Mouse (Mus musculus) kidney, embryonic 15.5 days (tissue): ENCODE measurements at regions not wholly inside any gene's neighbourhood (a gene's known extent, or its start where the extent isn't known, plus 50 kb on each side); places are given as distances from the start of the nearest gene placed in this dataset.

Experiments used
- ATAC-seq: fragments of 200-750 bp; cut with Nextera tagmentation; replicated peaks from 2 replicates; pipeline ENCODE4 v1.8.0; 2017; ENCODE audit warnings: moderate TSS enrichment; ENCODE audit not compliant: low FRiP score
- H3K27ac ChIP-seq: fragments of 300-500 bp; sonication (generic); 2 replicates; pipeline ENCODE4 v1.5.1; 2015; ENCODE audit warnings: mild to moderate bottlenecking, inconsistent platforms
- H3K27me3 ChIP-seq: fragments of 300-500 bp; sonication (generic); 2 replicates; pipeline ENCODE4 v1.6.1; 2015; ENCODE audit warnings: inconsistent platforms
- H3K36me3 ChIP-seq: fragments of 300-500 bp; sonication (generic); 2 replicates; pipeline ENCODE4 v1.6.1; 2015; ENCODE audit warnings: inconsistent platforms
- H3K4me1 ChIP-seq: fragments of 300-500 bp; sonication (generic); 2 replicates; pipeline ENCODE4 v1.6.1; 2015; ENCODE audit warnings: inconsistent platforms
- H3K4me2 ChIP-seq: fragments of 300-500 bp; sonication (generic); 2 replicates; pipeline ENCODE4 v1.6.1; 2015; ENCODE audit warnings: moderate library complexity, mild to moderate bottlenecking, inconsistent platforms
- H3K4me3 ChIP-seq: fragments of 300-500 bp; sonication (generic); replicated peaks from 2 replicates; pipeline ENCODE4 v1.5.1; 2015; ENCODE audit warnings: mild to moderate bottlenecking, inconsistent platforms
- H3K9ac ChIP-seq: fragments of 300-500 bp; sonication (generic); 2 replicates; pipeline ENCODE4 v1.6.1; 2015; ENCODE audit warnings: mild to moderate bottlenecking, inconsistent platforms
- H3K9me3 ChIP-seq: fragments of 300-500 bp; sonication (generic); replicated peaks from 2 replicates; pipeline ENCODE4 v1.6.1; 2016; ENCODE audit warnings: inconsistent platforms
- WGBS: fragments of 180-500 bp; shearing (Covaris S2); methylation state at CpG from one replicate; pipeline ENCODE4 v1.1.7; 2015; ENCODE audit warnings: mixed read lengths; 5-methylcytosine and 5-hydroxymethylcytosine counted together

DNA sequence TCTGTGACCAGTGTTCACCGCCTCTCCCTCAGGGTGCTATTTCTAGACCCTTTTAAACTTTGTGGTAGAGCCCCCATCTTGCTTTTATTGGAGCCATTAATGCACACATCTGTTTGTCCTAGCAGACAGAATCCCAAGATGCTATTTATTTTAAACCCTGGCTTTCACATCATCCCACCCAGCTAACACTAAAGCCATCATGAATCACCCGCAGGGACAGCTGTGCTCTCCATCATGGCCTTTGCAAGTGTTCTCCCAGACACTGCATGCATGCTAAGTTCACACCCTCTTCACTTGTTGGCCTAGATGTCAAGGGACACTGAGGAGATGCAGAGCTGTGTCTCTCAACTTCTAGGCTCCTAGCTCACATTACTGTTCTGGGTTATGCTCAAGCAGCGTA is 220.9 kb upstream of the Igfbp3 start:
- Histone ChIP-seq H3K4me2 (no peak overlapping the region), H3K27me3 (no peaks in the 10 kb centered on the region), H3K9ac (no peak overlapping the region), H3K9me3 (no peaks in the 10 kb centered on the region), H3K27ac (no peak overlapping the region), H3K36me3 (no peaks in the 10 kb centered on the region), H3K4me3 (no peak overlapping the region), H3K4me1 (no peaks in the 10 kb centered on the region)
- no peak for ATAC-seq
- 81% methylated on average over 3 of the region's 3 CpGs for WGBS

DNA sequence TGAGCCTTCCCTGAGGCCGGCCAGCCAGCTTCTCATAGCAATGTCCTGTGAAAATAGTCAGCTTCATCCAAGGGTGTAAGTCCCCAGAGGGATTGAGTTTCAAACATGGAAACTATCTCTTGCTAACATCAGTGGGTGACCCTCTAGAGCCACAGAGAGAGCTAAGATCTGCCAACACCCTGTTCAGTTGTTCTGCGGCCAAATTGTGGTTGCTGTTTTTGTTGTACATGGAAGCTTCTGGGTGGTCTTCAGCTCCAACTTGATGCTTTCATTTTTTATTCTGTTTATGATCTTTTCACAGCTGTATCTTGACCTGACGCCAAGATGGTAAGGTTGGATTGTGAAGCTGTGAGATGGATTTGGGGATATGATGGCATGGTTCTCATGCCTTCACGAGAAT is 214.0 kb upstream of the Igfbp3 start:
- no peak for ATAC-seq
- Histone ChIP-seq H3K36me3 (no peaks in the 10 kb centered on the region), H3K27me3 (no peaks in the 10 kb centered on the region), H3K9ac (no peak overlapping the region), H3K4me3 (no peak overlapping the region), H3K27ac (no peak overlapping the region), H3K9me3 (no peaks in the 10 kb centered on the region), H3K4me1 (peaks cover 11% of the 10 kb centered on the region), H3K4me2 (no peak overlapping the region)
- 80% methylated on average over 4 of the region's 4 CpGs for WGBS

DNA sequence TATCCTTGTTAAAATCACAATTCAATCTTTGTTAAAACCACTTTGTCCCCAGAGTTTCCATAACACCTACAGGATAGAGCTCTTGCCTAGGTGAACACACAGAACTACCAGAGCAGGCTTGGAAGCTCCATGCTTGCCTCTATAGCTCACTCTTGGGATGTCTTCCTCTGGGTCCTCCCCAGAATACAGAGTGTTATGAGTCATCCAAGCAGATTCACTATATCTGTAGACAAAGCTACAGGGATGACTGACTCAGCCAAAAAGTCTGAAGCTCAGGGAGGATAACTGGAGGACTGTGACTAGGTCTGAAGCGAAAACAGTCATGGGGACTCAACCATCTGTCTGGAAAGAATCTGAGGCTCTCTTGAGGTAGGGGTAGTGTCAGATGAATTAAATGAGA is 211.5 kb upstream of the Igfbp3 start:
- no peak overlapping the region for H3K4me3 ChIP-seq
- no peak for ATAC-seq
- H3K9ac ChIP-seq, result no peak overlapping the region
- H3K36me3 ChIP-seq, result no peaks in the 10 kb centered on the region
- no peaks in the 10 kb centered on the region for H3K27me3 ChIP-seq
- H3K4me1 ChIP-seq, result peaks cover 11% of the 10 kb centered on the region
- no peak overlapping the region for H3K27ac ChIP-seq
- H3K9me3 ChIP-seq, result no peaks in the 10 kb centered on the region
- no peak overlapping the region for H3K4me2 ChIP-seq
- 92% methylated on average over 1 of the region's 1 CpGs for WGBS

DNA sequence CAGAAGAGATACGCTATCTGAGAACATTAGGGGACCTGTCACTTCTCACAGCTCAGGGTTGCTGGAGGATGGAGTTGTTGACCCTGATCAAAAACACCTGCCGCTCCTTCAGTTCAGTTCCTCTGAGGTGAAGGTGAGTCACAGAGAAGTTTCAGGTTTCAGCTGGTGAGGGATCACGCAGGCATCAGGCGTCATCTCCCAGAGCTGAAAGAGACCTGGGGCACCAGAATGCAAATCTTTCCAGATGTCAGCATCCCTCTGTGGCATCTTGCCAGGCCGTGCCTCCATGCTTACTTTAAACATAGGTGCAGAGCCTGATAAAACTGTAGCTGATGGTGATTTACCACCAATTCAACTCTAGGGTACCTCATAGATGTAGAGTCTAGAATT is 210.4 kb upstream of the Igfbp3 start:
- Histone ChIP-seq H3K4me2 (no peak overlapping the region), H3K4me1 (peaks cover 11% of the 10 kb centered on the region), H3K27ac (no peak overlapping the region), H3K27me3 (no peaks in the 10 kb centered on the region), H3K9ac (no peak overlapping the region), H3K9me3 (no peaks in the 10 kb centered on the region), H3K36me3 (no peaks in the 10 kb centered on the region), H3K4me3 (no peak overlapping the region)
- WGBS, result 36% methylated on average over 5 of the region's 5 CpGs
- no peak; the same call in 1 of the 2 replicates for ATAC-seq

DNA sequence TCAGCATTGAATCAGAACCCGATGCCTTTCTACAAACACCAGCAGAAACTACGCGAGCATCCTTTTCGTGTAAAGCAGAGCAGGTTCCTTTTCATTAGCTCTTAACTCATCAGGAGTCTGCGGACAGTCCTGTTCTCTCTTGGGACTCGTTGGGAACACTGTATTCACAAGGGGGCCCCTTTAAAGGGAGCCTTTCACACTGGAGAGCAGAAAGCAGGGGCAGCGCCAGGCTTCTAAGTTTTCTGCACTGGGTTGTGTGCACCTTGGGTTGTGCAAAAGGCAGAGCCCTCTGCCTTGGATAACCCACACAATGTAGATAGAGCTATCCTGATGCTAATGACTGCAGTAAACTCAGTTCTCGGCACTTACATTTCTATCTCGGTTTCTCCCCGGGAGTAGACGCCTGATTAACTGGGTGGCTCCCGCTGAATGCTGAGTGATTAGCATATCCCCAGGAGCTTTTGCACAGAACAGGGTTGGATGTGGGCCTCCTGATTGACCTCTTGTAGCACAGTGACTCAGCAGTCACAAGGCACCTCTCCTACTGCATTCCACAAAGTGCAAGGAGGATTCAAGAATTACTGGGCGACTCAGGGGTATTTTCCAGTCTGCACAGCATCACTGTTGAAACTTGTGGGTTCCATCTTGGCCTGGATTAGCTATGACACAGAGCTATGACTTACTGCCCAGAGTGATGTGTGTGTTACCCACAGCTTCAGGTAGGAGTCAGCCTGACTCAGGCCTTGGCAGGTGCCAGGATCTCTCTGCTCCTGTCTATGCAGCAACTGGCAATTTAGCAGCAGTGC is 209.8 kb upstream of the Igfbp3 start:
- Histone ChIP-seq H3K9ac (no peak overlapping the region), H3K4me3 (no peak overlapping the region), H3K4me1 (peaks cover 11% of the 10 kb centered on the region), H3K27ac (no peak overlapping the region), H3K9me3 (no peaks in the 10 kb centered on the region), H3K27me3 (no peaks in the 10 kb centered on the region), H3K36me3 (no peaks in the 10 kb centered on the region), H3K4me2 (0 out of 2 replicates have a peak overlapping the region, but pooled peaks have one; percentile 21)
- ATAC-seq, result peak; percentile 91
- 13% methylated on average over 13 of the region's 13 CpGs for WGBS

DNA sequence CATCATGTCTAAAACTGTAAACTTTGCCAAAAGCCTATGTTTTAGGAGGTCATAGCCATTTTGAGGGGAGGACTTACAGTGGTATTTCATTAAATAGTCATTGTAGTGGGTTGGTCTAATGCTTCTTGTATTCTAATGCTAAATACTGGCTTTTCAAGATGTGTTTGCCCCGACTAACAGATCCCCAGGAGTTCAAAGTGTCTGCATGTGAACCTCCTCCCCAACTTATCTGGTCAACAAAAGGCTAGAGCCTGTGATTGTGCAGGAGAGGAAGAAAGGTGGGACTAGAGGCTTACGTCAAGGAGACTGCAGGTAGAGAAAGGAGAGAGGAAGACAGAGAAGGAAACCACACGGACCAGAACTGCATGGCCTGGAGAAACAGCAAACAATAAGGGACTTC is 198.9 kb upstream of the Igfbp3 start:
- no peak for ATAC-seq
- WGBS, result 78% methylated on average over 3 of the region's 3 CpGs

DNA sequence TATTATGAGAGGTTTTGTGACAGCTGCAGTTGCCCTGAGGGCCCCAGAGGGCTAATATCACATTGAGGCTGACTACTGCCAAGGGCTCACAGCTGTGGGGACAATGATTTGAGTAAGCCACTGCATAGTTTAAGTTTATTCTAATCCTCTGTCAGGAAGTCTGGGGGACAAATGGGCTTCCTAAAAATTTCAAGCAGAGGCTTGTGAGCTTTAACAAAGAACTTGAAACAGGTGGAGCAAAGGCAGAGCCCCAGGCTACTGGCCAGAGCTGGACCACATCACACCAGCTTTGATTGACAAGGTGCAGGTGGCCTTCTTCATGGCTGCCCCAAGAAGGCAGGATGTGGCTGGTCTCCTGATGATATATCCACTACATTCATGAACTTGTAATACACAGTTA is 195.3 kb upstream of the Igfbp3 start:
- no peaks in the 10 kb centered on the region for H3K4me1 ChIP-seq
- H3K27me3 ChIP-seq, result no peaks in the 10 kb centered on the region
- H3K9ac ChIP-seq, result no peak overlapping the region
- H3K27ac ChIP-seq, result no peak overlapping the region
- H3K36me3 ChIP-seq, result no peaks in the 10 kb centered on the region
- H3K4me3 ChIP-seq, result no peak overlapping the region
- ATAC-seq, result no peak
- H3K9me3 ChIP-seq, result no peaks in the 10 kb centered on the region
- H3K4me2 ChIP-seq, result no peak overlapping the region

More for the DNA sequence above, 198.9 kb upstream of the Igfbp3 start:
- Histone ChIP-seq H3K27ac (no peak overlapping the region), H3K36me3 (no peaks in the 10 kb centered on the region), H3K4me3 (no peak overlapping the region), H3K27me3 (no peaks in the 10 kb centered on the region), H3K9me3 (no peaks in the 10 kb centered on the region), H3K9ac (no peak overlapping the region), H3K4me2 (no peak overlapping the region), H3K4me1 (no peaks in the 10 kb centered on the region)

DNA sequence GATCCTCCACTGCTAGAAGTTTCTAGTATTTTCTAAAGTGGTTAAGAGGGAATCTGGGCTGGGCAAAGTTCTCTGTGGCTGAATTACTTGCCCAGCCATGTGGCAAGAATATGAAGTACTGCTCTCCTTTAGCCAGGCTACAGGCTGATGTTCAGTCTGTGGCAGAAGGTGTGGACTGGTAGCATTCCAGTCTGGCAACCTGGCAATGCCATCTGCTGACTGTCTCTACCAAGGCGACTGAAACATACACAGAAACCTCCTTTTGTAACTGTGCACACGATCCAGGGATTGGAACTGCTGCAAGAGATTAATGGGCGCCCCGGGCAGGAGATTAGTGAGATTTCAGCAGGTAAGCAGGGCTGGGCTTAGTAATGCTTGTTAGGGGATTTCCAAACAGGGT is 190.9 kb upstream of the Igfbp3 start:
- H3K9me3 ChIP-seq, result no peaks in the 10 kb centered on the region
- no peaks in the 10 kb centered on the region for H3K27me3 ChIP-seq
- no peaks in the 10 kb centered on the region for H3K36me3 ChIP-seq
- H3K9ac ChIP-seq, result no peak overlapping the region
- no peak overlapping the region for H3K4me2 ChIP-seq
- ATAC-seq, result no peak
- H3K27ac ChIP-seq, result no peak overlapping the region
- no peaks in the 10 kb centered on the region for H3K4me1 ChIP-seq
- WGBS, result 79% methylated on average over 4 of the region's 4 CpGs
- no peak overlapping the region for H3K4me3 ChIP-seq

DNA sequence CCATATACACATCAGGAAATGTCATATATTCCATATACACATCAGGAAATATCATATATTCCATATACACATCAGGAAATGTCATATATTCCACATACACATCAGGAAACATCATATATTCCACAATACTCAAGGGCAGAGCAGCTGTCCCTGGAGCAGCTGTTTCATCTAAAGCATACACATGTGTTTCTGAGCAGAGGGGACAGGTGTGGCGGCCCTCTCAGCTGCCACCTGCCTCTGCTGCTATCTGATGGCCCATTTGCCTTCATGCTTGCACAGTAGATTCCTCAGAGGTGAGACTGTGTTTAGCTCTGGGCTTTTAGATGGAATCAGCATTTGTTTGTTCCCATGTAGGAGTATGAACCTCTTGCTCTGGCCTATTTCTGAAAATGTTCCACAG is 158.1 kb upstream of the Igfbp3 start:
- WGBS, result 85% methylated on average over 1 of the region's 1 CpGs

DNA sequence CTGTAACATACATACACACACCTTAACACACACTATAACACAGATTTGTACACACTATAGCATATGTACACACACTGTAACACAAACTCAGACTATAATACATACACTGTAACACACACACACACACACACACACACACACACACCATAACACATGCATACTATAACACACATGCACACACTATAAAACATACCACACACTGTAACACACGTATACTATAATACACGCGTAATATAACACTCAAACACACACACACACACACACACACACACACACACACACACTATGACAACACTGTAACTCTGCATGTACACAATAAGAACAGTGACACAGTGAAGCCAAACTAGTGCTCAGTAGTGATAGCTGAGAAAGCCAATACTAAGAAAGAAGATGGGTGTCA is 147.7 kb upstream of the Igfbp3 start:
- Histone ChIP-seq H3K4me2 (no peak overlapping the region), H3K4me1 (no peaks in the 10 kb centered on the region), H3K9ac (no peak overlapping the region), H3K27me3 (no peaks in the 10 kb centered on the region), H3K27ac (no peak overlapping the region), H3K9me3 (no peaks in the 10 kb centered on the region), H3K36me3 (no peaks in the 10 kb centered on the region), H3K4me3 (no peak overlapping the region)
- 0 out of 2 replicates have a peak, but pooled peaks have one; percentile 49 for ATAC-seq
- 96% methylated on average over 3 of the region's 3 CpGs for WGBS

More for the DNA sequence above, 158.1 kb upstream of the Igfbp3 start:
- Histone ChIP-seq H3K4me2 (no peak overlapping the region), H3K9me3 (no peaks in the 10 kb centered on the region), H3K36me3 (no peaks in the 10 kb centered on the region), H3K4me1 (no peaks in the 10 kb centered on the region), H3K9ac (no peak overlapping the region), H3K27me3 (no peaks in the 10 kb centered on the region), H3K4me3 (no peak overlapping the region), H3K27ac (no peak overlapping the region)
- ATAC-seq, result no peak

DNA sequence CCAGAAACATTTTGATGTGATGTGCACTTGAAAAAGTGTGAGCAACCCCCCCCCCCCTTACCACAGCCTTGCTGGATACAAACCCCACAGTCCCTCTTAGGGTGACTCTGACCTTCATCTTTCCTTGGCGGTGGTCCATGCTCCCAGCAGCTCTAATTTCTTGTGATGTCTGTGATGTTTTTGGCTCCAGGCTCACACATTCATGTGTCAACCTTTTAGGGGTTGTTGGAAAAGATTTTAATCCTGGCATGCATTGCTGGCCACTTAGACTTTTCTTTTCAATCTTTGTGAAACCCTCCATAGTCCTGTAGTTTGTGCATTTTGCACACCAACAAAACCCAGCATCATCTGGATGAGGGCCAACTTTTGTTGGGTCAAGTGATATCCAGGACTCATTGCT is 134.9 kb upstream of the Igfbp3 start:
- Histone ChIP-seq H3K4me3 (no peak overlapping the region), H3K4me1 (no peaks in the 10 kb centered on the region), H3K36me3 (no peaks in the 10 kb centered on the region), H3K9ac (no peak overlapping the region), H3K4me2 (no peak overlapping the region), H3K27ac (no peak overlapping the region), H3K27me3 (no peaks in the 10 kb centered on the region), H3K9me3 (no peaks in the 10 kb centered on the region)
- no peak for ATAC-seq
- WGBS, result 67% methylated on average over 1 of the region's 1 CpGs

DNA sequence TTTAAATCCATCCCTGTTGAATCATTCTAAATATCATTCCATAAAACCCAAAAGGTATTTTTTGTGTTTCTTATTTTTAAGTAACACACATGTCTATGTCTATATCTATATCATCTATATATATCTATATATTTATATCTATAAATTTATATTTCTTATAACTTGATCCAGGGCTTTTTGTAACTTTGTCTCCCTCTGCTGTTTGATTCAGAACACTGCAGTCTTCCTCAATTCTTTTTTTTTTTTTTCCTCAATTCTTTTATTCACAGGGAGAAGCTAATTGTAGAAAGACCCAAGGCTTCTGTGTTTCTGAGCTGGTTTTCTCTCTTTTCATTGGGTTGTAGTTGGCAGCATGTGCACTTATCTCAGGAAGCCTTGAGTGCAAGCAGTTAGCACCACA is 124.1 kb upstream of the Igfbp3 start:
- Histone ChIP-seq H3K9me3 (peaks cover 10% of the 10 kb centered on the region), H3K4me3 (no peak overlapping the region), H3K9ac (no peak overlapping the region), H3K27me3 (no peaks in the 10 kb centered on the region), H3K4me2 (no peak overlapping the region), H3K4me1 (no peaks in the 10 kb centered on the region), H3K27ac (no peak overlapping the region), H3K36me3 (no peaks in the 10 kb centered on the region)
- ATAC-seq, result no peak

DNA sequence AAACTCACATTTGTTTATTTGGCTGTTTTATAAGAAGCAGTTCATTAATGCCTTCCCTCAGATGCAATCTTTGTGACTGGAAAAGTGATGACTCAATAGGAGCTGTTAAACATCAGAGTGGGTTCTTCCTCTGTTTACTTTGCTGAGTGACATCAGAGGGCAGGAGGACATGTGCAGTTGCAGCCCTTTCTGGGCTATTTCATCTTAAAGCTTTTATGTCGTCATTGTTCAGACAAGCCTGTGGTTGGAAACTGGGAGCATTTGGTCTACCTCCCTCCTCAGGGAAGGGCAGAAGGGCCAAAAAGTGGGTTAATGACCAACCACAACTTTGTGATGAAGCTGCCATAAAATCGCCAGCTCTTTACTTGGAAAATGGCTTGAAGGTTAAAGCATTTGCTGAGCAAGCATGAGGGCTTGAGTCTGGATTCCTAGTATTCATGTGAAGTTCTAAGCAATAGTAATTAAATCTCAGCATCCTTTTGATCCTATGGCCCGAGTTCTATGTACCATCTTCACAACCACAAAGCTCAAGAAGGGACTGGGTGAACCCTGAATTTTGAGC is 103.8 kb upstream of the Igfbp3 start:
- Histone ChIP-seq H3K9me3 (no peaks in the 10 kb centered on the region), H3K36me3 (no peaks in the 10 kb centered on the region), H3K4me3 (no peak overlapping the region), H3K4me2 (no peak overlapping the region), H3K9ac (no peak overlapping the region), H3K4me1 (no peaks in the 10 kb centered on the region), H3K27ac (no peak overlapping the region), H3K27me3 (no peaks in the 10 kb centered on the region)
- WGBS, result 47% methylated on average over 3 of the region's 3 CpGs
- ATAC-seq, result no peak
